Mouse (Mus musculus): Measurements from ENCODE around the gene Arl4d. TPM values are rescaled to one million over a fixed set of nuclear protein-coding genes. Genes with fewer than 3 reads are reported as not detected.
"Not testable (repeated sequence)": the region's sequence is repeated elsewhere in the genome, so short reads cannot be mapped to it uniquely, and the experiment has no call there.

Gene Arl4d
- polyA plus RNA-seq, 1 experiment, result 10.2 TPM

GRCm38 (mm10) chr11:101657886-101658750 is 7.2 kb upstream of the Arl4d start:
- not testable (repeated sequence) for H3K27me3 ChIP-seq (ENCODE audit: control insufficient read depth, insufficient read depth, low read length); H3K36me3 ChIP-seq (ENCODE audit: control insufficient read depth, insufficient read depth, low read length); H3K4me1 ChIP-seq (ENCODE audit: control insufficient read depth, insufficient read depth, low read length)
- peak; percentile 79 for TF ChIP-seq POLR2A (IDR thresholded peaks at IDR 0.05; ENCODE audit: control insufficient read depth, low read depth, low read length)
- H3K27ac ChIP-seq (ENCODE audit: control insufficient read depth, insufficient read depth, low read depth, low read length), result peak overlapping the region; percentile 94
- peak overlapping the region; percentile 32 for H3K4me3 ChIP-seq (ENCODE audit: control insufficient read depth, low read depth, low read length)

- peak overlapping the region; percentile 77 for H3K27ac ChIP-seq (ENCODE audit: control insufficient read depth, insufficient read depth, low read depth, low read length)
- no peaks in the 10 kb centered on the region for H3K27me3 ChIP-seq (ENCODE audit: control insufficient read depth, insufficient read depth, low read length)
- TF ChIP-seq CTCF (IDR thresholded peaks at IDR 0.05; ENCODE audit: control insufficient read depth, insufficient read depth, insufficient replicate concordance, low read depth, low read length) (no peak), POLR2A (IDR thresholded peaks at IDR 0.05; ENCODE audit: control insufficient read depth, low read depth, low read length) (no peak)
- no peaks in the 10 kb centered on the region for H3K36me3 ChIP-seq (ENCODE audit: control insufficient read depth, insufficient read depth, low read length)
- H3K4me1 ChIP-seq (ENCODE audit: control insufficient read depth, insufficient read depth, low read length), result peaks cover 8% of the 10 kb centered on the region
- H3K4me3 ChIP-seq (ENCODE audit: control insufficient read depth, low read depth, low read length), result no peak overlapping the region
These were observed 6.4 kb upstream of the Arl4d start for GRCm38 (mm10) chr11:101658751-101659558.

- no peak overlapping the region for H3K4me3 ChIP-seq (ENCODE audit: control insufficient read depth, low read depth, low read length)
- TF ChIP-seq POLR2A (IDR thresholded peaks at IDR 0.05; ENCODE audit: control insufficient read depth, low read depth, low read length) (no peak), CTCF (IDR thresholded peaks at IDR 0.05; ENCODE audit: control insufficient read depth, insufficient read depth, insufficient replicate concordance, low read depth, low read length) (no peak)
- H3K4me1 ChIP-seq (ENCODE audit: control insufficient read depth, insufficient read depth, low read length), result peaks cover 17% of the 10 kb centered on the region
- no peak overlapping the region for H3K27ac ChIP-seq (ENCODE audit: control insufficient read depth, insufficient read depth, low read depth, low read length)
- no peaks in the 10 kb centered on the region for H3K36me3 ChIP-seq (ENCODE audit: control insufficient read depth, insufficient read depth, low read length)
- H3K27me3 ChIP-seq (ENCODE audit: control insufficient read depth, insufficient read depth, low read length), result no peaks in the 10 kb centered on the region
These were observed 4.2 kb upstream of the Arl4d start for GRCm38 (mm10) chr11:101661191-101661590.

- Histone ChIP-seq H3K36me3 (ENCODE audit: control insufficient read depth, insufficient read depth, low read length) (no peaks in the 10 kb centered on the region), H3K4me1 (ENCODE audit: control insufficient read depth, insufficient read depth, low read length) (peaks cover 17% of the 10 kb centered on the region), H3K27ac (ENCODE audit: control insufficient read depth, insufficient read depth, low read depth, low read length) (no peak overlapping the region), H3K27me3 (ENCODE audit: control insufficient read depth, insufficient read depth, low read length) (no peaks in the 10 kb centered on the region), H3K4me3 (ENCODE audit: control insufficient read depth, low read depth, low read length) (no peak overlapping the region)
- TF ChIP-seq POLR2A (IDR thresholded peaks at IDR 0.05; ENCODE audit: control insufficient read depth, low read depth, low read length) (no peak), CTCF (IDR thresholded peaks at IDR 0.05; ENCODE audit: control insufficient read depth, insufficient read depth, insufficient replicate concordance, low read depth, low read length) (no peak)
These were observed 3.6 kb upstream of the Arl4d start for GRCm38 (mm10) chr11:101661786-101662185.

GRCm38 (mm10) chr11:101663229-101664027 is 1.9 kb upstream of the Arl4d start:
- Histone ChIP-seq H3K27ac (ENCODE audit: control insufficient read depth, insufficient read depth, low read depth, low read length) (no peak overlapping the region), H3K27me3 (ENCODE audit: control insufficient read depth, insufficient read depth, low read length) (no peaks in the 10 kb centered on the region), H3K4me3 (ENCODE audit: control insufficient read depth, low read depth, low read length) (no peak overlapping the region), H3K36me3 (ENCODE audit: control insufficient read depth, insufficient read depth, low read length) (no peaks in the 10 kb centered on the region), H3K4me1 (ENCODE audit: control insufficient read depth, insufficient read depth, low read length) (peaks cover 13% of the 10 kb centered on the region)
- TF ChIP-seq CTCF (IDR thresholded peaks at IDR 0.05; ENCODE audit: control insufficient read depth, insufficient read depth, insufficient replicate concordance, low read depth, low read length) (no peak), POLR2A (IDR thresholded peaks at IDR 0.05; ENCODE audit: control insufficient read depth, low read depth, low read length) (no peak)

GRCm38 (mm10) chr11:101665636-101665992 is 273 bp downstream of the Arl4d start:
- Histone ChIP-seq H3K27ac (ENCODE audit: control insufficient read depth, insufficient read depth, low read depth, low read length) (peak overlapping the region; percentile 78), H3K27me3 (ENCODE audit: control insufficient read depth, insufficient read depth, low read length) (no peaks in the 10 kb centered on the region), H3K4me1 (ENCODE audit: control insufficient read depth, insufficient read depth, low read length) (peaks cover 21% of the 10 kb centered on the region), H3K36me3 (ENCODE audit: control insufficient read depth, insufficient read depth, low read length) (no peaks in the 10 kb centered on the region), H3K4me3 (ENCODE audit: control insufficient read depth, low read depth, low read length) (peak overlapping the region; percentile 91)
- TF ChIP-seq CTCF (IDR thresholded peaks at IDR 0.05; ENCODE audit: control insufficient read depth, insufficient read depth, insufficient replicate concordance, low read depth, low read length) (no peak), POLR2A (IDR thresholded peaks at IDR 0.05; ENCODE audit: control insufficient read depth, low read depth, low read length) (no peak)
